Mouse (Mus musculus): ENCODE measurements around the gene Rad23a. TPM values are rescaled to one million over a fixed set of nuclear protein-coding genes. Genes with fewer than 3 reads are reported as not detected.

Gene Rad23a
- polyA plus RNA-seq (2012; rRNA removed): 65.7 and 76.9 TPM in 2 replicates

DNA sequence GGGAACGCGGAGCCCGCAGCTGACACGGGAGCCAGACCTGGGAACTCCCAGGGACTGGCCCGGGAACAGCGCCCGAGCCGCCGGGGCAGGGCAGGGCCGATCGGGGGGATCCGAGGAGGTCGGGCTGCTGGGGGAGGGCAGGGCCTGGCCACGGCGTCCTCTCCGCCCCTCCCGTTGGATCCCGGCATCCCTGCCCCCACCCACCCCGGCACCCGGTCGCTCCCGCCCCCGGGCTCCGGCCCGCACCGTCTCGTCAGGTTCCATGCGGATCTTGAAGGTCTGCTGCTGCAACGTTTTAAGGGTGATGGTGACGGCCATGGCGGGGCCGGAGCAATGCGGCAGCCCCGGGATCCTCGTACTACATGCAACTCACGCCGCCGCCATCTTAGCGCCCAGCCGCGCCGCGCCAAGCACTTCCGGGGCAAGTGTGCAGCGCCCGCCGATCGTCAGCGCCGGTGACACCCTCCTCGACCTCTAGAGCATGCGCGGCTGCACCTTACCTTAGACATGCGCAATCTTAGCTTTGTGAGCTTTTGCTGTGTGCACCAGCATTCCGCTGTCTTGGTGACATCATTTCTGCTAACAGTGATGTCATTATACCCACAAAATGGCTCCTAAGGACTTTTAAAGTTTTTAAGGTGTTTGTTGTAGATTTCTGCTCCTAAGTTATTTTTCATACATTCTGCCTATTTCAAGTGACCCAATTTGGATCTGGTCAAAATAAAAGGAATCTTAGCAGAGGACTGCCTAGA is at the start of gene Rad23a:
Gene Rad23a (minus strand): TSS at position 418 of the 752 bp plus-strand sequence.

DNA sequence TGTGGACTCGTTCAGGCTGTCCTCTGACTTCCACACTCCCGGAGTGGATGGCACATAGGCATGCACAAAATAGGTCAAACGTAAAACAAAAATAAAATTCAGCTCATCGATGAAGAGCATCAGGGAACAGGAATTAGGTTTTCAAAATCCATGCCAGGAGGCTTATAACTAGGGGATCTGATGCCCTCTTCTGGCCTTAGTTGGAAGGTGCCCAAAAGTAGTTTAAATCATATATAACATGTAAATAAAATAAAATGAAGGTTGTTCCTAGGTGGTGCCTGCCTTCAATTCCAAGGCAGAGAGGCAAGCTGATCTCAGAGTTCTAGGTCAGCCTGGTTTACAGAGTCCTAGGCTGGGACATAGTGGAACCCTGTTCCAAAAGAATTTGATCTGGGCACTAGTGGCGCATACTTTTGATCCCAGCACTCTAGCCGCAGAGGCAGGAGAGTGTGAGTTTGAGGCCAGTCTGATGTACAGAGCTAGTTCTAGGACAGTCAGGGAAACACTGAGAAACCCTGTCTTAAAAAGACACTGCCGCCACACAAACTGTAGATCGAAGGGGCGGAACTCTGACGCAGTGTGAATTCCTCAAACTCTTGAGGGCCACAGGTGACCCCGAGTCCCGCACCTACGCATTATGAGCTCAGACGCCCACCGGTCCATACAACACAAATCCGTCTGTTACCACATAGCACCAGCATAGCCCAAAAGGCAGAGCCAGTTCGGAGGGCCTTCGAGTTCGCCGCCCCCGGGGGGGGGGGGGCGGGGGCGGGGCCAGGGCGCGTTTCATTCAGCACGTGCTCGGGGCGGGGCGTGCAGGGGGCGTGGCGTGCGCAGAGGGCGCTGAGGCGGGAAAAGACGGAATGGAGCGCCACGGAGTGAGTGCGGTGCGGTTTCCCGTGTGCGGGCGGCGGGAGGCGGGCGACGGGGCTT is 31.2 kb upstream of the Rad23a start, which contains the start of gene Syce2:
Gene Syce2 (plus strand): TSS at position 736 of the 933 bp plus-strand sequence.

DNA sequence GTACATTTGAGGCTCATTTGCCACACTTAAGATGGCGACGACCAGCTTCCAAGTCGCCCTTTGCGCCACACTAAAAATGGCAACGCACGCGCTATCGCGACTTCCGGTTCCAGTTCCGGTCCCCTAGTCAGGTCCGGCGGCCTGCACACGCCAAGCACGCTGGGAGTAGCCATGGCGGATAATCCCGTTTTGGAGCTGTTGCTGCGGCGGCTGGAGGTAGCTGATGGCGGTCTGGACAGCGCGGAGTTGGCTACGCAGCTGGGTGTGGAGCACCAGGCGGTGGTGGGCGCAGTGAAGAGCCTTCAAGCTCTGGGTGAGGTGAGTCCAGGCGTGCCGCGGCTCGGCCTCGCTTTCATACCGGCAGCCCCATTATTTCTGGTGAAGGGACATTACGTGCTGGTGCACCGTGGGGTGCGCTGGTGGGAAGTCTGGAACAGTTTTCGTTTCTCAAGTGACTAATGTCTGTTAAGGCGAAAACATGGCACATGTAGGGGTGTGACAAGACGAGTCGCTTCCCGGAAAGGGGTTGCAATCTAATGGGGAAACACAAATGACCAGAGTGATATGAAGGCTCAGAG is 16.5 kb upstream of the Rad23a start, which contains the start of gene Farsa:
Gene Farsa (plus strand): TSS at position 126 of the 578 bp plus-strand sequence.

DNA sequence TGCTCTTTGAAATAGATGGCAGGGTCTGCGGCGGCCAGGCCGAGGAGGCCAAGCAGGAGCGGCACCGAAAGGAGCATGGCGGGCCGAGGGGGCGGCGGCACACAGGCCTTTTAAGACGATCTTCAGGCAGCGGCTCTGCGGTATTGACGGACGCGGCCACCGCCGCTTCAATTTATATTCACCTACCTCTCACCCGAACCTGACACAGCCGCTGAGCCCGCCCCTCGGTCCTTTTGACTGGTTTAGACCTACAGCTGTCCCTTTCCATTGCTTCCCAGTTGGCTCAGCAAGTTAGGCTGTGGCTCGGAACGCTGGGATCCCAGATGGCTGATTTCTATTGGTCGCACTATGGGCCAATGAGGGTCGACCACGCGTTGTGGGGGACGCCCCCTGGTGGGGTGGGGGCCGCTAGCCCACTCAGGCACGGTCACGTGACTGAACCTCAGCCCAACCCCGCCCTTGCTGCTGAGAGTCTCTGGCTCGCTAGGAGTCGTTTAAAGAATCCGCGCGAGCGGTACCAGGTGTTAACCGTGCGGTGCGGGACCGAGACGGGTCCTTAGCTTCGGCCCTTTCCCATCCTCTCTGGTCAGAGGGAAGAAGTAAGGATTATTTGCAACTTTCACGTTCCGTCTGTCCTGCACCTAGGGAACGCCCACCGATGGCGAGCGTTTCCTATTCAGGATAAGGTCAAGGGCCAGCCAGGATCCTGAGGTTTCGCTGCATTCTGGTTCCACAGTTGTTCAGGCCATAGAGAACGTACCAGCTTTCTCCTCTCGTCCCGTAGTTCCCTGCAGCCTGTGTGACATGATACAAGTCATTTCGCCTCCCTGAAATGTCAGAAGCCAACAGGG is 6.5 kb upstream of the Rad23a start, which contains the start of gene Calr:
Gene Calr (minus strand): TSS at position 213 of the 851 bp plus-strand sequence.

DNA sequence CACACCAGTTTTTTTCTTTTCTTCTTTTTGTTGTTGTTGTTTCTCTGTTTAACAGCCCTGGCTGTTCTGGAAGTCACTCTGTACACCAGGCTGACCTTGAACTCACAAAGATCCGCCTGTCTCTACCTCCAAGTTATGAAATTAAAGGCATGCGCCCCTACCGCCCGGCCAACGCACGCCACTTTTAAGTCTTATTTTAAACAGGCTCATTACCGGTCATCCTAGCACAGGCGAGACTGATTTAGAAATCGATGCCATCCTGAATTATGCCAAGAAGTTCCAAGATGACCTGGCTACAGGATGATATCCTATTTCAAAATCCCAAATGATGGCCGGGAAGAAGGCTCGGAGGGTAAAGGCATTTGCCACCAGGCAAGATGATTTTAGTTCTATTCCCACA is 9.0 kb downstream of the Rad23a start, which contains the start of gene Gadd45gip1:
Gene Gadd45gip1 (plus strand): TSS at position 33 of the 400 bp plus-strand sequence.

DNA sequence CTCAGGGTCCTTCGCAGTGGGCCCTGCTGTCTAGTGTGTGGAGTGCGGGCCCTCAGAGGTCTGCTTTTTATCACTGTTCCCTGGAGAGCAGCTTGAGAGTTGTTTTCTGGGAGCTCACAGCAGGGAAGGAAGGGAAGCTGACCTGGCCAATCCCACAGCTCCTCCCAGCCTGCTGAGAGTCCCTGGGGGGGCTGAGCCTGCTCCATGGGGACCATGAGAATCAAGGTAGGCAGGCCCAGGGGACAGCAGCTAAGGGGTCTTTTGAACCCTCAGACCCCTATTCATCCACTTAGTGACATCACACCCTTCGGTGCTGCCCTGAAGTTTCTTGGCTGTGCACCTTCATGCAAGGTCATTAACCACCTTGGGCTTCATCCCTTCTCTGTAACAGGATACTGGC is 17.7 kb downstream of the Rad23a start, which contains the start of gene Dand5:
Gene Dand5 (minus strand): TSS at position 101 of the 400 bp plus-strand sequence.

DNA sequence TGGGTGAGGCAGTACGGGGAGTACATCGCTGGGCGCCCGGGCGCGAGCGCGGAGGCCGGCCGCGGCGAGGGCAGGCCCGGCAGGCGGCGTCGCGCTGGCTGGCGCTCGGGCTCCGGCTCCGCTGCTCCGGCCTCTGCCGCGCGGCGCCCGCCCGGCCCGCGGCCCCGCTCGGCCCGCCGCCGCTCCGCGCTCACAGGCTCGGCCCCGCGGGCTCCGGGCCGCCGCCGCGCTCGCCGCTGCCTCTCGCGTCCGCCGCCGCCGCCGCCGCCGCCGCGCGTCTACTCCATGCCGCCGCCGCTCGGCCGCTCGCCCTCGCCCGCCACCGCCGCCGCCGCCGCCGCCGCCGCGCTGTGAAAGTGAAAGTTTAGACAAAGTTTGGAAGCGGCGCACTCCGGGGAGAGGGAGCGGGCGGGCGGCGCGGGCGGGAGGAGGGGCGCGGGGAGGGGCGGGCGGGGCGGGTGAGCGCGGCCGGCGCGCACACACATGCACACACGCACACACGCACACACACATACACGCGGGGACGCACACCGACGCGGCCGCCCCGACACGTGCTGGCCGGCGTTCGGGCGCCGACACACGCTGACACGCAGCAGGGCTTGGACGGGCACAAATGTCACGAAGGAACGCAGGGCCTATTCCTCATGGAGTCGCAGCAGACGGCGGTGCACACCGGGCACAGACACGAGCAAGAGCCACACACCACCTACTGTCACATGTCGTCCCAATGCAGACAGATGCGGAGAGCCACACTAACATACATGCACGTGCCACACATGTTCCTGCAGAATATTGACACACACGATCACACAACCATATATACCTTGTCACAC is 40.2 kb downstream of the Rad23a start, which contains the start of gene Nfix:
Gene Nfix (minus strand): TSS at position 346 of the 833 bp plus-strand sequence.

Other genes starting within 250 kb of the Rad23a start
- 22.8 and 24.3 TPM in 2 replicates for gene Ier2, start 177.8 kb downstream of the Rad23a start, polyA plus RNA-seq (2012; rRNA removed)
- gene Trmt1, start 154.4 kb downstream of the Rad23a start, polyA plus RNA-seq (2012; rRNA removed): 109 and 112 TPM in 2 replicates
- 55.6 and 88.0 TPM in 2 replicates for gene Nacc1, start 152.8 kb downstream of the Rad23a start, polyA plus RNA-seq (2012; rRNA removed)
- 6.1 and 7.2 TPM in 2 replicates for gene Lyl1, start 139.2 kb downstream of the Rad23a start, polyA plus RNA-seq (2012; rRNA removed)
- gene G430095P16Rik, start 117.7 kb downstream of the Rad23a start, polyA plus RNA-seq (2012; rRNA removed): 2.7 and 4.9 TPM in 2 replicates
- gene Nfix, start 40.3 kb downstream of the Rad23a start, polyA plus RNA-seq (2012; rRNA removed): 7.8 and 9.6 TPM in 2 replicates
- gene Dand5, start 17.8 kb downstream of the Rad23a start, polyA plus RNA-seq (2012; rRNA removed): 3.2 and 4.7 TPM in 2 replicates
- gene Gadd45gip1, start 9.1 kb downstream of the Rad23a start, polyA plus RNA-seq (2012; rRNA removed): 29.3 and 32.5 TPM in 2 replicates
- gene Calr, start 6.3 kb upstream of the Rad23a start, polyA plus RNA-seq (2012; rRNA removed): 669 and 1,481 TPM in 2 replicates
- gene Farsa, start 16.3 kb upstream of the Rad23a start, polyA plus RNA-seq (2012; rRNA removed): 97.5 and 98.6 TPM in 2 replicates
- gene Syce2, start 31.4 kb upstream of the Rad23a start, polyA plus RNA-seq (2012; rRNA removed): 38.7 and 41.1 TPM in 2 replicates
- 47.6 and 59.7 TPM in 2 replicates for gene Gcdh, start 53.3 kb upstream of the Rad23a start, polyA plus RNA-seq (2012; rRNA removed)
- 13.0 and 22.9 TPM in 2 replicates for gene Klf1, start 61.3 kb upstream of the Rad23a start, polyA plus RNA-seq (2012; rRNA removed)
- 8.9 and 10.6 TPM in 2 replicates for gene Dnase2a, start 67.9 kb upstream of the Rad23a start, polyA plus RNA-seq (2012; rRNA removed)
- gene Mast1, start 96.7 kb upstream of the Rad23a start, polyA plus RNA-seq (2012; rRNA removed): 21.4 and 22.8 TPM in 2 replicates
- gene Rtbdn, start 106.3 kb upstream of the Rad23a start, polyA plus RNA-seq (2012; rRNA removed): 1.1 TPM in 2 replicates
- not detected in 2 replicates for gene Gm49661, start 128.8 kb upstream of the Rad23a start, polyA plus RNA-seq (2012; rRNA removed)
- 836 and 1,138 TPM in 2 replicates for gene Prdx2, start 128.9 kb upstream of the Rad23a start, polyA plus RNA-seq (2012; rRNA removed)
- gene Rnaseh2a, start 129.1 kb upstream of the Rad23a start, polyA plus RNA-seq (2012; rRNA removed): 85.7 and 158 TPM in 2 replicates
- gene Junb, start 138.1 kb upstream of the Rad23a start, polyA plus RNA-seq (2012; rRNA removed): 3.7 and 3.8 TPM in 2 replicates
- gene Hook2, start 149.9 kb upstream of the Rad23a start, polyA plus RNA-seq (2012; rRNA removed): 12.8 and 15.9 TPM in 2 replicates
- gene Best2, start 173.9 kb upstream of the Rad23a start, polyA plus RNA-seq (2012; rRNA removed): 0.04 TPM in 1 of 2 replicates, not detected in the other
- 186 and 196 TPM in 2 replicates for gene Asna1, start 184.6 kb upstream of the Rad23a start, polyA plus RNA-seq (2012; rRNA removed)
- gene Trir, start 186.2 kb upstream of the Rad23a start, polyA plus RNA-seq (2012; rRNA removed): 185 and 357 TPM in 2 replicates
- gene Tnpo2, start 196.2 kb upstream of the Rad23a start, polyA plus RNA-seq (2012; rRNA removed): 72.4 and 83.1 TPM in 2 replicates
- gene Fbxw9, start 219.4 kb upstream of the Rad23a start, polyA plus RNA-seq (2012; rRNA removed): 40.9 and 42.1 TPM in 2 replicates
- 0.71 and 0.82 TPM in 2 replicates for gene Gm5741, start 227.3 kb upstream of the Rad23a start, polyA plus RNA-seq (2012; rRNA removed)
- gene Dhps, start 231.1 kb upstream of the Rad23a start, polyA plus RNA-seq (2012; rRNA removed): 44.7 and 49.4 TPM in 2 replicates
- gene Wdr83os, start 240.1 kb upstream of the Rad23a start, polyA plus RNA-seq (2012; rRNA removed): 85.3 and 89.8 TPM in 2 replicates
- 72.7 and 84.7 TPM in 2 replicates for gene Wdr83, start 240.6 kb upstream of the Rad23a start, polyA plus RNA-seq (2012; rRNA removed)
- gene Man2b1, start 242.6 kb upstream of the Rad23a start, polyA plus RNA-seq (2012; rRNA removed): 18.3 and 21.6 TPM in 2 replicates

Data from central nervous system, embryonic 11.5 days (tissue).